Mouse (Mus musculus) limb, embryonic 12.5 days (tissue): ENCODE results near the gene Dlx3. TPM values are rescaled to one million over a fixed set of nuclear protein-coding genes. Genes with fewer than 3 reads are reported as not detected.

Source experiments
- ATAC-seq: fragments of 200-750 bp; cut with Nextera tagmentation; 2 replicates; pipeline ENCODE4 v1.8.0; 2017; ENCODE audit warnings: low read depth, moderate TSS enrichment; ENCODE audit not compliant: insufficient number of reproducible peaks, insufficient read depth, low FRiP score, low TSS enrichment
- H3K27ac ChIP-seq: fragments of 300-500 bp; sonication (generic); 2 replicates; pipeline ENCODE4 v1.5.1; 2016; ENCODE audit warnings: mild to moderate bottlenecking, moderate library complexity
- H3K27me3 ChIP-seq: fragments of 300-500 bp; sonication (generic); 2 replicates; pipeline ENCODE4 v1.6.1; 2016; ENCODE audit warnings: mild to moderate bottlenecking, moderate library complexity
- H3K36me3 ChIP-seq: fragments of 300-500 bp; sonication (generic); 2 replicates; pipeline ENCODE4 v1.6.1; 2016; ENCODE audit warnings: mild to moderate bottlenecking, moderate library complexity
- H3K4me1 ChIP-seq: fragments of 300-500 bp; sonication (generic); replicated peaks from 2 replicates; pipeline ENCODE4 v1.6.1; 2016
- H3K4me2 ChIP-seq: fragments of 300-500 bp; sonication (generic); 2 replicates; pipeline ENCODE4 v1.6.1; 2016; ENCODE audit warnings: mild to moderate bottlenecking, moderate library complexity
- H3K4me3 ChIP-seq: fragments of 300-500 bp; sonication (generic); replicated peaks from 2 replicates; pipeline ENCODE4 v1.5.1; 2016; ENCODE audit warnings: mild to moderate bottlenecking
- H3K9ac ChIP-seq: fragments of 300-500 bp; sonication (generic); replicated peaks from 2 replicates; pipeline ENCODE4 v1.6.1; 2016; ENCODE audit warnings: mild to moderate bottlenecking, moderate library complexity
- H3K9me3 ChIP-seq: fragments of 300-500 bp; sonication (generic); 2 replicates; pipeline ENCODE4 v1.6.1; 2016; ENCODE audit warnings: mild to moderate bottlenecking, moderate library complexity
- WGBS: fragments of 180-500 bp; shearing (Covaris S2); methylation state at CpG from one replicate; pipeline ENCODE4 v1.1.7; 2016; 5-methylcytosine and 5-hydroxymethylcytosine counted together
- polyA plus RNA-seq: library from polyadenylated mRNA; unstranded; fragments of >200 nt; fragmentation: Nextera tagmentation; extraction: Ambion mirVana; gene quantifications from 2 replicates; pipeline ENCODE4 v1.2.1, GENCODE M21; 2016

The Dlx3 gene
- polyA plus RNA-seq, 1 experiment from 2014 or later = 8.4 TPM

- no peak overlapping the region for H3K4me2 ChIP-seq
- H3K27ac ChIP-seq = no peak overlapping the region
- H3K9ac ChIP-seq = no peak overlapping the region
- H3K36me3 ChIP-seq = no peaks in the 10 kb centered on the region
- H3K4me3 ChIP-seq = no peak overlapping the region
- WGBS = 67% methylated on average over 7 of the region's 7 CpGs
- H3K9me3 ChIP-seq = no peaks in the 10 kb centered on the region
- no peak for ATAC-seq
- peaks cover 78% of the 10 kb centered on the region for H3K27me3 ChIP-seq
- H3K4me1 ChIP-seq = peaks cover 15% of the 10 kb centered on the region
Observed at GRCm38 (mm10) chr11:95077956-95078355, 42.0 kb upstream of the Dlx3 start.

GRCm38 (mm10) chr11:95079256-95079875, 40.6 kb upstream of the Dlx3 start:
- H3K9me3 ChIP-seq = no peaks in the 10 kb centered on the region
- peaks cover 15% of the 10 kb centered on the region for H3K4me1 ChIP-seq
- H3K4me3 ChIP-seq = no peak overlapping the region
- no peak for ATAC-seq
- H3K36me3 ChIP-seq = no peaks in the 10 kb centered on the region
- no peak overlapping the region for H3K9ac ChIP-seq
- 76% methylated on average over 6 of the region's 6 CpGs for WGBS
- peaks cover 65% of the 10 kb centered on the region for H3K27me3 ChIP-seq
- no peak overlapping the region for H3K4me2 ChIP-seq
- H3K27ac ChIP-seq = no peak overlapping the region

GRCm38 (mm10) chr11:95080783-95081182, 39.1 kb upstream of the Dlx3 start:
- Histone ChIP-seq H3K9ac (no peak overlapping the region), H3K27ac (no peak overlapping the region), H3K4me3 (no peak overlapping the region), H3K4me1 (peaks cover 10% of the 10 kb centered on the region), H3K27me3 (peaks cover 51% of the 10 kb centered on the region), H3K36me3 (no peaks in the 10 kb centered on the region), H3K4me2 (no peak overlapping the region), H3K9me3 (no peaks in the 10 kb centered on the region)
- no peak for ATAC-seq
- 87% methylated on average over 6 of the region's 6 CpGs for WGBS

- no peak overlapping the region for H3K4me3 ChIP-seq
- H3K4me2 ChIP-seq = no peak overlapping the region
- peaks cover 23% of the 10 kb centered on the region for H3K4me1 ChIP-seq
- H3K9ac ChIP-seq = no peak overlapping the region
- no peak overlapping the region for H3K27ac ChIP-seq
- H3K9me3 ChIP-seq = no peaks in the 10 kb centered on the region
- H3K27me3 ChIP-seq = peaks cover 30% of the 10 kb centered on the region
- no peak for ATAC-seq
- WGBS = 93% methylated on average over 7 of the region's 7 CpGs
- H3K36me3 ChIP-seq = no peaks in the 10 kb centered on the region
Observed at GRCm38 (mm10) chr11:95082896-95083295, 37.0 kb upstream of the Dlx3 start.

GRCm38 (mm10) chr11:95084175-95084574, 35.7 kb upstream of the Dlx3 start:
- H3K27ac ChIP-seq = no peak overlapping the region
- no peak for ATAC-seq
- WGBS = 28% methylated on average over 4 of the region's 4 CpGs
- H3K4me3 ChIP-seq = no peak overlapping the region
- peaks cover 17% of the 10 kb centered on the region for H3K27me3 ChIP-seq
- no peaks in the 10 kb centered on the region for H3K9me3 ChIP-seq
- H3K4me1 ChIP-seq = peaks cover 33% of the 10 kb centered on the region
- no peaks in the 10 kb centered on the region for H3K36me3 ChIP-seq
- H3K9ac ChIP-seq = no peak overlapping the region
- no peak overlapping the region for H3K4me2 ChIP-seq

GRCm38 (mm10) chr11:95084811-95085382, 35.0 kb upstream of the Dlx3 start:
- peaks cover 33% of the 10 kb centered on the region for H3K4me1 ChIP-seq
- H3K27me3 ChIP-seq = peaks cover 10% of the 10 kb centered on the region; the same call in 1 of the 2 replicates
- H3K36me3 ChIP-seq = no peaks in the 10 kb centered on the region
- no peaks in the 10 kb centered on the region for H3K9me3 ChIP-seq
- H3K4me2 ChIP-seq = no peak overlapping the region
- 35% methylated on average over 5 of the region's 5 CpGs for WGBS
- no peak overlapping the region for H3K4me3 ChIP-seq
- no peak overlapping the region for H3K27ac ChIP-seq
- H3K9ac ChIP-seq = no peak overlapping the region
- no peak for ATAC-seq

GRCm38 (mm10) chr11:95085710-95086109, 34.2 kb upstream of the Dlx3 start:
- Histone ChIP-seq H3K36me3 (no peaks in the 10 kb centered on the region), H3K27ac (no peak overlapping the region), H3K9me3 (no peaks in the 10 kb centered on the region), H3K4me3 (no peak overlapping the region), H3K27me3 (peaks cover 7% of the 10 kb centered on the region; the same call in 1 of the 2 replicates), H3K4me2 (no peak overlapping the region), H3K9ac (no peak overlapping the region), H3K4me1 (peaks cover 33% of the 10 kb centered on the region)
- no peak for ATAC-seq
- 13% methylated on average over 5 of the region's 5 CpGs for WGBS

GRCm38 (mm10) chr11:95086229-95086628, 33.7 kb upstream of the Dlx3 start:
- no peak for ATAC-seq
- peaks cover 33% of the 10 kb centered on the region for H3K4me1 ChIP-seq
- H3K4me2 ChIP-seq = no peak overlapping the region
- no peaks in the 10 kb centered on the region for H3K36me3 ChIP-seq
- 48% methylated on average over 5 of the region's 5 CpGs for WGBS
- H3K9me3 ChIP-seq = no peaks in the 10 kb centered on the region
- peaks cover 3% of the 10 kb centered on the region; the same call in 1 of the 2 replicates for H3K27me3 ChIP-seq
- H3K9ac ChIP-seq = no peak overlapping the region
- H3K4me3 ChIP-seq = no peak overlapping the region
- H3K27ac ChIP-seq = no peak overlapping the region

- no peak for ATAC-seq
- H3K27me3 ChIP-seq = no peaks in the 10 kb centered on the region
- H3K4me3 ChIP-seq = no peak overlapping the region
- H3K27ac ChIP-seq = no peak overlapping the region
- no peaks in the 10 kb centered on the region for H3K36me3 ChIP-seq
- H3K9me3 ChIP-seq = no peaks in the 10 kb centered on the region
- H3K9ac ChIP-seq = 0 out of 2 replicates have a peak overlapping the region, but pooled peaks have one; percentile 19
- no peak overlapping the region for H3K4me2 ChIP-seq
- H3K4me1 ChIP-seq = peaks cover 33% of the 10 kb centered on the region
- 72% methylated on average over 17 of the region's 17 CpGs for WGBS
Observed at GRCm38 (mm10) chr11:95087301-95088228, 32.4 kb upstream of the Dlx3 start.

GRCm38 (mm10) chr11:95088286-95088685, 31.6 kb upstream of the Dlx3 start:
- Histone ChIP-seq H3K36me3 (no peaks in the 10 kb centered on the region), H3K9ac (no peak overlapping the region), H3K4me2 (no peak overlapping the region), H3K27ac (no peak overlapping the region), H3K4me3 (no peak overlapping the region), H3K4me1 (peaks cover 33% of the 10 kb centered on the region), H3K27me3 (no peaks in the 10 kb centered on the region), H3K9me3 (no peaks in the 10 kb centered on the region)
- ATAC-seq = no peak
- 58% methylated on average over 7 of the region's 7 CpGs for WGBS
